Comparison of ENCODE assay signal across 8 mouse cellular contexts in genomic region chr10:80578131-80578750, GRCm38 (mm10). TPM values are rescaled to one million over a fixed set of nuclear protein-coding genes. Genes with fewer than 3 reads are reported as not detected.
DNase-seq lines count a peak whose midpoint lies in the region; ATAC-seq lines count a peak whose summit lies in the region.

No protein-coding gene starts in this region.

- H3K4me3 ChIP-seq in hindbrain, embryonic 16.5 days (ENCODE audit: low read length), result peak overlapping the region; percentile 91
- peak overlapping the region; percentile 85 for H3K4me3 ChIP-seq in limb, embryonic 12.5 days (replicated peaks)
- H3K4me3 ChIP-seq in midbrain, embryonic 12.5 days, result peak overlapping the region; percentile 75

- H3K9ac ChIP-seq in hindbrain, embryonic 16.5 days (ENCODE audit: low read depth, low read length), result peak overlapping the region; percentile 90
- peak overlapping the region; percentile 76 for H3K9ac ChIP-seq in limb, embryonic 12.5 days (replicated peaks)
- peak overlapping the region; percentile 81 for H3K9ac ChIP-seq in midbrain, embryonic 12.5 days (replicated peaks)

- H3K27me3 ChIP-seq in hindbrain, embryonic 16.5 days (replicated peaks; ENCODE audit: control insufficient read depth, insufficient read depth, low read length), result no peaks in the 10 kb centered on the region
- H3K27me3 ChIP-seq in limb, embryonic 12.5 days, result no peaks in the 10 kb centered on the region
- peaks cover 17% of the 10 kb centered on the region; the same call in 1 of the 2 replicates for H3K27me3 ChIP-seq in midbrain, embryonic 12.5 days

- H3K4me1 ChIP-seq in hindbrain, embryonic 16.5 days (ENCODE audit: control insufficient read depth, insufficient read depth, low read depth, low read length), result peaks cover 37% of the 10 kb centered on the region
- H3K4me1 ChIP-seq in limb, embryonic 12.5 days (replicated peaks), result peaks cover 34% of the 10 kb centered on the region
- peaks cover 49% of the 10 kb centered on the region for H3K4me1 ChIP-seq in midbrain, embryonic 12.5 days

- WGBS in hindbrain, embryonic 16.5 days, result under 1% methylated on average over 29 of the region's 29 CpGs
- WGBS in limb, embryonic 12.5 days, result under 1% methylated on average over 29 of the region's 29 CpGs
- under 1% methylated on average over 29 of the region's 29 CpGs for WGBS in midbrain, embryonic 12.5 days

- peak; percentile 16 for ATAC-seq in hindbrain, embryonic 16.5 days
- ATAC-seq in limb, embryonic 12.5 days (ENCODE audit: insufficient number of reproducible peaks, insufficient read depth, low FRiP score, low TSS enrichment, low read depth), result peak; percentile 26; the same call in 1 of the 2 replicates
- peak; percentile 24 for ATAC-seq in midbrain, embryonic 12.5 days (ENCODE audit: low FRiP score, low read depth)

- H3K9me3 ChIP-seq in hindbrain, embryonic 16.5 days (ENCODE audit: control insufficient read depth, low read length), result no peaks in the 10 kb centered on the region
- H3K9me3 ChIP-seq in limb, embryonic 12.5 days, result no peaks in the 10 kb centered on the region
- H3K9me3 ChIP-seq in midbrain, embryonic 12.5 days, result no peaks in the 10 kb centered on the region

- peak overlapping the region; percentile 94 for H3K4me2 ChIP-seq in hindbrain, embryonic 16.5 days (ENCODE audit: low read length)
- H3K4me2 ChIP-seq in limb, embryonic 12.5 days, result peak overlapping the region; percentile 98
- H3K4me2 ChIP-seq in midbrain, embryonic 12.5 days (replicated peaks), result peak overlapping the region; percentile 98

- peak overlapping the region; percentile 90 for H3K27ac ChIP-seq in hindbrain, embryonic 16.5 days (ENCODE audit: low read depth, low read length)
- peak overlapping the region; percentile 91 for H3K27ac ChIP-seq in limb, embryonic 12.5 days
- H3K27ac ChIP-seq in midbrain, embryonic 12.5 days (replicated peaks), result peak overlapping the region; percentile 76

- DNase-seq in layer of hippocampus, adult 11-12 months (ENCODE audit: low spot score), result peak; percentile 86
- DNase-seq in layer of hippocampus, adult 9-10 months (ENCODE audit: low spot score), result no peak
- peak; percentile 62 to 86 for DNase-seq in cerebellum, postnatal 4 days (ENCODE audit: low spot score in 2 of 2)
- peak; percentile 70 to 76 for DNase-seq in gastrocnemius, adult 8-10 months (ENCODE audit: low spot score in 2 of 2)
- DNase-seq in spleen, adult 18-20 months, result peak; percentile 82 to 86

- H3K36me3 ChIP-seq in hindbrain, embryonic 16.5 days (ENCODE audit: control insufficient read depth, insufficient read depth, low read length), result peaks cover 4% of the 10 kb centered on the region; the same call in 1 of the 2 replicates
- peaks cover 18% of the 10 kb centered on the region for H3K36me3 ChIP-seq in limb, embryonic 12.5 days
- H3K36me3 ChIP-seq in midbrain, embryonic 12.5 days, result peaks cover 2% of the 10 kb centered on the region; the same call in 1 of the 2 replicates

RNA-seq across cellular contexts. Expression of gene Klf16, which starts 1.1 kb away (rescaled TPM):
- total RNA-seq in gastrocnemius, adult 8-10 months (2022), result 1 to 10 TPM; 1.1 to 2.0 (median 1.3) TPM
- polyA plus RNA-seq in hindbrain, embryonic 16.5 days (2015; fragmentation: Nextera tagmentation; extraction: Ambion mirVana), result 5.1 and 5.8 TPM in 2 replicates
- 12.1 and 12.4 TPM in 2 replicates for polyA plus RNA-seq in limb, embryonic 12.5 days (2016; fragmentation: Nextera tagmentation; extraction: Ambion mirVana)
- 6.1 and 6.2 TPM in 2 replicates for polyA plus RNA-seq in midbrain, embryonic 12.5 days (2016; fragmentation: Nextera tagmentation; extraction: Ambion mirVana)

RNA-seq across cellular contexts. Expression of gene Abhd17a, which starts 11.9 kb away (rescaled TPM):
- total RNA-seq in gastrocnemius, adult 8-10 months (2022), result 10 to 100 TPM; 70.5 to 80.7 (median 77.3) TPM
- polyA plus RNA-seq in hindbrain, embryonic 16.5 days (2015; fragmentation: Nextera tagmentation; extraction: Ambion mirVana), result 127 and 130 TPM in 2 replicates
- polyA plus RNA-seq in limb, embryonic 12.5 days (2016; fragmentation: Nextera tagmentation; extraction: Ambion mirVana), result 108 and 110 TPM in 2 replicates
- polyA plus RNA-seq in midbrain, embryonic 12.5 days (2016; fragmentation: Nextera tagmentation; extraction: Ambion mirVana), result 104 and 105 TPM in 2 replicates

RNA-seq across cellular contexts. Expression of gene Rexo1, which starts 16.9 kb away (rescaled TPM):
- total RNA-seq in gastrocnemius, adult 8-10 months (2022), result 10 to 100 TPM in 2 of 4 experiments, 1 to 10 TPM in 2; 8.5 to 11.1 (median 10.1) TPM
- polyA plus RNA-seq in hindbrain, embryonic 16.5 days (2015; fragmentation: Nextera tagmentation; extraction: Ambion mirVana), result 25.8 and 26.5 TPM in 2 replicates
- 33.4 and 34.1 TPM in 2 replicates for polyA plus RNA-seq in limb, embryonic 12.5 days (2016; fragmentation: Nextera tagmentation; extraction: Ambion mirVana)
- polyA plus RNA-seq in midbrain, embryonic 12.5 days (2016; fragmentation: Nextera tagmentation; extraction: Ambion mirVana), result 36.5 and 37.3 TPM in 2 replicates

RNA-seq across cellular contexts. Expression of gene Scamp4, which starts 24.4 kb away (rescaled TPM):
- total RNA-seq in gastrocnemius, adult 8-10 months (2022), result 10 to 100 TPM; 17.4 to 21.2 (median 19.2) TPM
- polyA plus RNA-seq in hindbrain, embryonic 16.5 days (2015; fragmentation: Nextera tagmentation; extraction: Ambion mirVana), result 73.6 and 80.8 TPM in 2 replicates
- polyA plus RNA-seq in limb, embryonic 12.5 days (2016; fragmentation: Nextera tagmentation; extraction: Ambion mirVana), result 62.1 and 66.0 TPM in 2 replicates
- 63.1 and 68.4 TPM in 2 replicates for polyA plus RNA-seq in midbrain, embryonic 12.5 days (2016; fragmentation: Nextera tagmentation; extraction: Ambion mirVana)

RNA-seq across cellular contexts. Expression of gene Adat3, which starts 24.4 kb away (rescaled TPM):
- total RNA-seq in gastrocnemius, adult 8-10 months (2022), result under 1 TPM in 3 of 4 experiments, not detected in 1; 0.29 to 0.43 (median 0.36) TPM
- 5.2 and 6.4 TPM in 2 replicates for polyA plus RNA-seq in hindbrain, embryonic 16.5 days (2015; fragmentation: Nextera tagmentation; extraction: Ambion mirVana)
- polyA plus RNA-seq in limb, embryonic 12.5 days (2016; fragmentation: Nextera tagmentation; extraction: Ambion mirVana), result 6.1 and 9.9 TPM in 2 replicates
- polyA plus RNA-seq in midbrain, embryonic 12.5 days (2016; fragmentation: Nextera tagmentation; extraction: Ambion mirVana), result 7.8 and 8.7 TPM in 2 replicates
